Mouse (Mus musculus) layer of hippocampus, adult 9-10 months (tissue): ENCODE measurements around the gene Glyatl3.

Experiments used
- DNase-seq: peaks from one replicate; pipeline ENCODE4 v3.0.0; 2022; ENCODE audit warnings: low spot score

Gene Glyatl3

GRCm38 (mm10) chr17:40855065-40855464, 59.1 kb downstream of the Glyatl3 start:
- DNase-seq, result no peak
